Mouse (Mus musculus): ENCODE measurements around the gene Myocd. TPM values are rescaled to one million over a fixed set of nuclear protein-coding genes. Genes with fewer than 3 reads are reported as not detected.
A peak's percentile ranks its signal among the peaks of the same experiment; 100 is the strongest.

The Myocd gene
- polyA plus RNA-seq (2014; fragmentation: Nextera tagmentation; extraction: Ambion mirVana) = 1.2 TPM in 2 replicates

- Histone ChIP-seq H3K4me3 (ENCODE audit: low read depth, low read length) (peak within 1 kb of the TSS; percentile 30), H3K9ac (ENCODE audit: low read length) (peak within 1 kb of the TSS; percentile 51), H3K27ac (ENCODE audit: low read depth, low read length) (no peak within 1 kb of the TSS), H3K36me3 (ENCODE audit: control insufficient read depth, insufficient read depth, low read length) (no peaks in the 10 kb centered on the region), H3K27me3 (ENCODE audit: control insufficient read depth, insufficient read depth, low read length) (no peaks in the 10 kb centered on the region; the same call in 1 of the 2 replicates), H3K9me3 (ENCODE audit: control insufficient read depth, low read length) (no peaks in the 10 kb centered on the region), H3K4me2 (ENCODE audit: low read depth, low read length, severe bottlenecking) (peak within 1 kb of the TSS; percentile 64), H3K4me1 (replicated peaks; ENCODE audit: control insufficient read depth, insufficient read depth, low read length) (0 out of 2 replicates have a peak, but pooled peaks cover 2% of the 10 kb centered on the region)
- under 1% methylated on average over 37 of the region's 37 CpGs for WGBS
- ATAC-seq (replicated peaks; ENCODE audit: low FRiP score) = peak; percentile 94
- DNase-seq (ENCODE audit: low spot score) = peak; percentile 80
These were observed at the start of gene Myocd for GRCm38 (mm10) chr11:65269851-65270473. Gene Myocd (minus strand): TSS chr11:65269989.

GRCm38 (mm10) chr11:65303824-65304223, 34.0 kb upstream of the Myocd start:
- ATAC-seq (replicated peaks; ENCODE audit: low FRiP score) = no peak
- Histone ChIP-seq H3K4me3 (ENCODE audit: low read depth, low read length) (no peak overlapping the region), H3K9ac (ENCODE audit: low read length) (no peak overlapping the region), H3K36me3 (ENCODE audit: control insufficient read depth, insufficient read depth, low read length) (no peaks in the 10 kb centered on the region), H3K9me3 (ENCODE audit: control insufficient read depth, low read length) (no peaks in the 10 kb centered on the region), H3K4me1 (replicated peaks; ENCODE audit: control insufficient read depth, insufficient read depth, low read length) (no peaks in the 10 kb centered on the region), H3K27ac (ENCODE audit: low read depth, low read length) (no peak overlapping the region), H3K27me3 (ENCODE audit: control insufficient read depth, insufficient read depth, low read length) (no peaks in the 10 kb centered on the region), H3K4me2 (ENCODE audit: low read depth, low read length, severe bottlenecking) (no peak overlapping the region)
- WGBS = 85% methylated on average over 3 of the region's 3 CpGs
- no peak for DNase-seq (ENCODE audit: low spot score)

DNA sequence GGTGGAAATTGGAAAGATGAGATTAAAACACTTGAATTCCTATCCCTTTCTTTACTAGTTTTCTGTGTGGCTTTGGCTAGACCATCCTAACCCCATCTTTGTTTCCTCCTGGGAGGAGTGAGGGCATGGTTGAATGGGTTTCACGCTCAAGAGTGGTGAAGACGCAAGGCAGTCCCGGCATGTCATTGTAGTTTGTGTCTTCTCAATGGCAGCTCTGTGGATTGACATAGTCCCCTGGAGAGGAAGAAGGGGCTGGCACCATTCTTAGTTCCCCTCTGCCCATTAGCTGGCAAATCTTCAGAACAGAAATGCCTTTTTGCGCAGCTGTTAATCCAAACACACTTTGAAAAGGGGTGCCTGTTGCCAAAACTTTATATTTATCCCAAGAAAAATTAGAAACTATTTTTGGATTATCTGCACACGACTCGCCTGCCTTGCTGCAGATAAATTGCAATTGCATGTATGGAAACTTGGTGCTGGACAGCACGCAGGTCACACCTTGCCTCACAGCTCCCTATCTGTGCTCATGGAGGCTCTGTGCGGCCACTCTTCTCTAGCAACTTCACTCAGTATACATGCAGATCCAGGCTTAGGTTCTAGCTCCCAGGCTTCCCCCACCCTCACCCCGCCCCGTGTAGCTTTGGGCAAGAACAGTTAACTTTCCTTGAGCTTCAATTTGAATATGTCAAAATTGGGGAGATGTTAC, 24.5 kb upstream of the Myocd start:
- Histone ChIP-seq H3K27me3 (ENCODE audit: control insufficient read depth, insufficient read depth, low read length) (no peaks in the 10 kb centered on the region), H3K4me1 (replicated peaks; ENCODE audit: control insufficient read depth, insufficient read depth, low read length) (no peaks in the 10 kb centered on the region), H3K36me3 (ENCODE audit: control insufficient read depth, insufficient read depth, low read length) (no peaks in the 10 kb centered on the region), H3K9me3 (ENCODE audit: control insufficient read depth, low read length) (no peaks in the 10 kb centered on the region), H3K4me2 (ENCODE audit: low read depth, low read length, severe bottlenecking) (no peak overlapping the region), H3K9ac (ENCODE audit: low read length) (no peak overlapping the region), H3K4me3 (ENCODE audit: low read depth, low read length) (no peak overlapping the region), H3K27ac (ENCODE audit: low read depth, low read length) (no peak overlapping the region)
- DNase-seq (ENCODE audit: low spot score) (no peak), ATAC-seq (replicated peaks; ENCODE audit: low FRiP score) (no peak)
- WGBS = 92% methylated on average over 10 of the region's 10 CpGs

- Histone ChIP-seq H3K9me3 (ENCODE audit: control insufficient read depth, low read length) (no peaks in the 10 kb centered on the region), H3K9ac (ENCODE audit: low read length) (no peak overlapping the region), H3K36me3 (ENCODE audit: control insufficient read depth, insufficient read depth, low read length) (no peaks in the 10 kb centered on the region), H3K4me3 (ENCODE audit: low read depth, low read length) (no peak overlapping the region), H3K27ac (ENCODE audit: low read depth, low read length) (no peak overlapping the region), H3K27me3 (ENCODE audit: control insufficient read depth, insufficient read depth, low read length) (no peaks in the 10 kb centered on the region), H3K4me2 (ENCODE audit: low read depth, low read length, severe bottlenecking) (no peak overlapping the region), H3K4me1 (replicated peaks; ENCODE audit: control insufficient read depth, insufficient read depth, low read length) (no peaks in the 10 kb centered on the region)
- no peak for ATAC-seq (replicated peaks; ENCODE audit: low FRiP score)
- DNase-seq (ENCODE audit: low spot score) = no peak
These were observed 23.2 kb upstream of the Myocd start for GRCm38 (mm10) chr11:65292994-65293393.

GRCm38 (mm10) chr11:65287706-65288105, 17.9 kb upstream of the Myocd start:
- 87% methylated on average over 8 of the region's 8 CpGs for WGBS
- H3K27me3 ChIP-seq (ENCODE audit: control insufficient read depth, insufficient read depth, low read length) = no peaks in the 10 kb centered on the region
- no peaks in the 10 kb centered on the region for H3K36me3 ChIP-seq (ENCODE audit: control insufficient read depth, insufficient read depth, low read length)
- no peaks in the 10 kb centered on the region for H3K9me3 ChIP-seq (ENCODE audit: control insufficient read depth, low read length)
- no peak overlapping the region for H3K4me3 ChIP-seq (ENCODE audit: low read depth, low read length)
- DNase-seq (ENCODE audit: low spot score) (no peak), ATAC-seq (replicated peaks; ENCODE audit: low FRiP score) (no peak)
- H3K4me1 ChIP-seq (replicated peaks; ENCODE audit: control insufficient read depth, insufficient read depth, low read length) = no peaks in the 10 kb centered on the region
- H3K4me2 ChIP-seq (ENCODE audit: low read depth, low read length, severe bottlenecking) = no peak overlapping the region
- no peak overlapping the region for H3K9ac ChIP-seq (ENCODE audit: low read length)
- H3K27ac ChIP-seq (ENCODE audit: low read depth, low read length) = no peak overlapping the region

DNA sequence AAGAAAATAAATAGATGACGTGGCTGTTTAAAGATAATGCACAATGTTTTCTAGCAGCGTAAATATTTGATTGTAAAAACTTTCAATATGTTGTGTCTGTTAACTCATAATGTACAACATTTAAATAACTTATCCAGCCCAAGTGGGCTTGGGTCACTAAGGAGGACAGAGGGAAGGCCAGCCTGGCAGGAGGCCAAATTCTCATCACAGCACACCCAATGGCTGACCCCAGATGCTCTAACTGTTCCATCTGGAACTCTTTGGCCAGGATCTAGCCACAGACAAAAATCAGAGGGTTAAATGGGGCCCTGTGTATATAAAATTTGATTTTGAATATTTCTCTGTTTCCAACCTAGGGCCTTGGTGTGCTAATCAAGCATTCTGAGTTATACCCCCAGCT, 16.4 kb upstream of the Myocd start:
- ATAC-seq (replicated peaks; ENCODE audit: low FRiP score) = no peak
- Histone ChIP-seq H3K9me3 (ENCODE audit: control insufficient read depth, low read length) (no peaks in the 10 kb centered on the region), H3K27ac (ENCODE audit: low read depth, low read length) (no peak overlapping the region), H3K9ac (ENCODE audit: low read length) (no peak overlapping the region), H3K36me3 (ENCODE audit: control insufficient read depth, insufficient read depth, low read length) (no peaks in the 10 kb centered on the region), H3K4me3 (ENCODE audit: low read depth, low read length) (no peak overlapping the region), H3K27me3 (ENCODE audit: control insufficient read depth, insufficient read depth, low read length) (no peaks in the 10 kb centered on the region), H3K4me2 (ENCODE audit: low read depth, low read length, severe bottlenecking) (no peak overlapping the region), H3K4me1 (replicated peaks; ENCODE audit: control insufficient read depth, insufficient read depth, low read length) (no peaks in the 10 kb centered on the region)
- DNase-seq (ENCODE audit: low spot score) = no peak
- 94% methylated on average over 2 of the region's 2 CpGs for WGBS

GRCm38 (mm10) chr11:65275441-65275840, 5.7 kb upstream of the Myocd start:
- DNase-seq (ENCODE audit: low spot score) = no peak
- 89% methylated on average over 6 of the region's 6 CpGs for WGBS
- Histone ChIP-seq H3K4me2 (ENCODE audit: low read depth, low read length, severe bottlenecking) (no peak overlapping the region), H3K4me3 (ENCODE audit: low read depth, low read length) (no peak overlapping the region), H3K27ac (ENCODE audit: low read depth, low read length) (no peak overlapping the region), H3K9ac (ENCODE audit: low read length) (no peak overlapping the region), H3K9me3 (ENCODE audit: control insufficient read depth, low read length) (no peaks in the 10 kb centered on the region), H3K4me1 (replicated peaks; ENCODE audit: control insufficient read depth, insufficient read depth, low read length) (no peaks in the 10 kb centered on the region), H3K36me3 (ENCODE audit: control insufficient read depth, insufficient read depth, low read length) (no peaks in the 10 kb centered on the region), H3K27me3 (ENCODE audit: control insufficient read depth, insufficient read depth, low read length) (no peaks in the 10 kb centered on the region; the same call in 1 of the 2 replicates)
- ATAC-seq (replicated peaks; ENCODE audit: low FRiP score) = no peak

GRCm38 (mm10) chr11:65271000-65271399, 1.2 kb upstream of the Myocd start:
- no peak overlapping the region for H3K27ac ChIP-seq (ENCODE audit: low read depth, low read length)
- WGBS = 16% methylated on average over 4 of the region's 4 CpGs
- ATAC-seq (replicated peaks; ENCODE audit: low FRiP score) = no peak
- DNase-seq (ENCODE audit: low spot score) = no peak
- H3K9me3 ChIP-seq (ENCODE audit: control insufficient read depth, low read length) = no peaks in the 10 kb centered on the region
- no peaks in the 10 kb centered on the region; the same call in 1 of the 2 replicates for H3K27me3 ChIP-seq (ENCODE audit: control insufficient read depth, insufficient read depth, low read length)
- no peak overlapping the region for H3K9ac ChIP-seq (ENCODE audit: low read length)
- H3K4me1 ChIP-seq (replicated peaks; ENCODE audit: control insufficient read depth, insufficient read depth, low read length) = 0 out of 2 replicates have a peak, but pooled peaks cover 2% of the 10 kb centered on the region
- H3K4me2 ChIP-seq (ENCODE audit: low read depth, low read length, severe bottlenecking) = no peak overlapping the region
- no peaks in the 10 kb centered on the region for H3K36me3 ChIP-seq (ENCODE audit: control insufficient read depth, insufficient read depth, low read length)
- no peak overlapping the region for H3K4me3 ChIP-seq (ENCODE audit: low read depth, low read length)

Data from forebrain, embryonic 11.5 days (tissue).